Mouse (Mus musculus) testis, postnatal 14 days (tissue): ENCODE measurements at regions not wholly inside any gene's neighbourhood (a gene's known extent, or its start where the extent isn't known, plus 50 kb on each side); places are given as distances from the start of the nearest gene placed in this dataset.

ENCODE experiments used
- DNase-seq: peaks from one replicate; pipeline ENCODE4 v3.0.0; 2021; ENCODE audit warnings: low spot score

GRCm38 (mm10) chr14:24631994-24632393 is 145.1 kb downstream of the Rps24 start:
- no peak for DNase-seq

DNA sequence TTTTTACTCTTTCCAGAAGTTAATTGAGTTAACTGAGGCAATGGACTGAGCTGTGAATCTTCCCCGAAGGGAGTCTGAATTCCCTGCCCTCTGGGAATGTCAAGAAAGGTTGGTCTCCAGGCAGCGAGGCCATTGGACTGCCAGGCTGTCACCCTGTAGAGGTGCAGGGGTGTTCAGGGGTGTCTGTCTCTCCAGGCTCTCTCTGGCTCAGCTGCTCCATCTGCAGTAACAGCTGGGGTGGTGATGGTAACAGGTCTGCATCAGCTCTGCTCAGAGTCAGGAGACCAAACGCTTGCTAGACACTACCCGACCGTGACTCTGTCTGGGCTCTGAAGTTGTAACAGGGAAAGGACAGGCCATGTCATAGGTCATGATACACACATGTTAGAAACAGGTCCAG is 154.9 kb downstream of the Rps24 start:
- no peak for DNase-seq

- DNase-seq = no peak
These were observed 157.3 kb downstream of the Rps24 start for GRCm38 (mm10) chr14:24644117-24644808.

- DNase-seq = no peak
These were observed 159.4 kb downstream of the Rps24 start for GRCm38 (mm10) chr14:24646239-24646848.

DNA sequence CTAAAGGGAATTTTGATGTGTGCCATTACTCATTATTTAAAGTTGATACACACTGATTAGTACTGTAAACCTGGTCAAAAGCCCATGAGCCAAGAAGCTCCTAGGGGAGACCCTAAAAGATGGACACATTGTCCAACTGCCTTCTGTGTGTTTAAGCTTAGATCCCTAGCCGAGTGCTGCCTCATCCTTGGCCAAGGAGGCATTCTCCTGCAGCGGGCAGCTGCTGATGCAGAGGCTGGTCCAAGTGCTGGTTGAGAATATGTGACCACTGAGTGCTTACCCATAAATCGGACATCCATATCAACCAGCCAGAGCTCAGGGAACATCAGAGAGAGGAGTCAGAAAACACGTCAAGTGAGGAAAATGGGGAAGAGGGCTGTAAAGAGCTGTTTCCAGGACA is 160.8 kb downstream of the Rps24 start:
- no peak for DNase-seq

- no peak for DNase-seq
These were observed 163.4 kb downstream of the Rps24 start for GRCm38 (mm10) chr14:24650195-24650901.

GRCm38 (mm10) chr14:24650902-24651270 is 164.0 kb downstream of the Rps24 start:
- DNase-seq = no peak

- no peak for DNase-seq
These were observed 165.7 kb downstream of the Rps24 start for GRCm38 (mm10) chr14:24652591-24652990.

DNA sequence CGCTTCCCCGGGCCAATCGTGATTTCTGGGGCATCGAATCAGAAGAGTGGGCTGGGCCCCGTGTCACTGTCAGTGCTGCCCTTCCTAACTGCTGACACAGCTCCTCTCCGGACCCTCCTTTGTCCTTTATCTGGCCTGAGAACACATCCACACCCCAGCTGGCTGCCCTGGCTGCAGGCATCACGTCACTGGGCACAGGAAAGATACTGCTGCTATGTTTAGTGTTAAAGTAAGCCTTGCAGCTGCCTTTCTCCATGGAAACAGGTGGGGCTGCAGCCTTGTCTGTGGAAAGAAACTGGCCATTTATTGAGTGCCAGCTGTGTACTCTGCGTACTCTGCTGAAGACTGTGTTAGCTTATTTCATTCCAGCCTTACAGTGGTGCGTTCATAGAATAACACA is 168.7 kb downstream of the Rps24 start:
- DNase-seq = no peak

GRCm38 (mm10) chr14:24661797-24662196 is 174.9 kb downstream of the Rps24 start:
- DNase-seq = no peak

DNA sequence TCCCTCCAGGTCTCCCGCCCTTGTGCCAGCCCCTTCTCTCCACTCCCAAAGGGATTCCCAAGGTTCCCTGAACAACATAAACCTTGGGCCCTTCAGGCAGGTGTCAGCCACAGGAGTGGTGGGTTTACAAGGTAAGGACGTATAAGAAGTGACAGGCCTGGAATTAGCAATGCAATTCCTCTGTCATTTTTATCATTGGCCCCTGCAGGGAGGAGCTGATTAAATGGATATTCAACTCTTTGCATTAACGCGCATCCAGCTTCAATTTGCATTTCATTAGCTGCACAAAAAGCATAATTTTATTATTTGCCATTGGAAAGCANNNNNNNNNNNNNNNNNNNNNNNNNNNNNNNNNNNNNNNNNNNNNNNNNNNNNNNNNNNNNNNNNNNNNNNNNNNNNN is 178.3 kb downstream of the Rps24 start:
- no peak for DNase-seq
